Mouse (Mus musculus) neutrophil, adult 5-6 weeks (primary cell): ENCODE data around the gene Anapc11. TPM values are rescaled to one million over a fixed set of nuclear protein-coding genes. Genes with fewer than 3 reads are reported as not detected.
"Not testable (repeated sequence)": the region's sequence is repeated elsewhere in the genome, so short reads cannot be mapped to it uniquely, and the experiment has no call there.

Experiments used
- ATAC-seq: fragments of 151-379, 151-347 bp; 2 replicates; pipeline ENCODE4 v1.8.0; 2017; ENCODE audit warnings: mild to moderate bottlenecking, moderate TSS enrichment; ENCODE audit not compliant: insufficient number of reproducible peaks, poor library complexity, low FRiP score, severe bottlenecking; ENCODE audit errors: extremely low read depth
- total RNA-seq: library from RNA; stranded (forward); fragments of 200-1000 nt; gene quantifications from 2 replicates; pipeline ENCODE4 v1.2.3, GENCODE M21; 2017

Anapc11 gene
- total RNA-seq, result 15.7 and 22.0 TPM in 2 replicates

- ATAC-seq, result peak; percentile 92
Measured at GRCm38 (mm10) chr11:120598283-120598989, at the start of gene Anapc11, which contains the start of gene Alyref. Anapc11 (plus strand) TSS chr11:120598421. Alyref (minus strand) TSS chr11:120598365.

- ATAC-seq, result no peak
Measured at GRCm38 (mm10) chr11:120548786-120549167, 49.4 kb upstream of the Anapc11 start.

- peak; percentile 61 for ATAC-seq
Measured at GRCm38 (mm10) chr11:120549168-120549945, 48.9 kb upstream of the Anapc11 start, which contains the start of gene Mcrip1. Mcrip1 (minus strand) TSS chr11:120549727.

- no peak for ATAC-seq
Measured at GRCm38 (mm10) chr11:120549986-120550809, 48.0 kb upstream of the Anapc11 start.

- ATAC-seq, result no peak
Measured at GRCm38 (mm10) chr11:120550810-120551440, 47.3 kb upstream of the Anapc11 start, which contains the start of gene Ppp1r27. Ppp1r27 (minus strand) TSS chr11:120551132.

GRCm38 (mm10) chr11:120552736-120553135 is 45.5 kb upstream of the Anapc11 start:
- no peak for ATAC-seq

GRCm38 (mm10) chr11:120554834-120555233 is 43.4 kb upstream of the Anapc11 start:
- no peak for ATAC-seq

GRCm38 (mm10) chr11:120555260-120555659 is 43.0 kb upstream of the Anapc11 start:
- no peak for ATAC-seq

GRCm38 (mm10) chr11:120558843-120559242 is 39.4 kb upstream of the Anapc11 start:
- not testable (repeated sequence) for ATAC-seq

- ATAC-seq, result no peak
Measured at GRCm38 (mm10) chr11:120560952-120561728, 37.1 kb upstream of the Anapc11 start.

- ATAC-seq, result no peak
Measured at GRCm38 (mm10) chr11:120562949-120563348, 35.3 kb upstream of the Anapc11 start.

GRCm38 (mm10) chr11:120565114-120565513 is 33.1 kb upstream of the Anapc11 start:
- no peak for ATAC-seq

GRCm38 (mm10) chr11:120568324-120568723 is 29.9 kb upstream of the Anapc11 start:
- no peak for ATAC-seq

GRCm38 (mm10) chr11:120571122-120571521 is 27.1 kb upstream of the Anapc11 start:
- ATAC-seq, result peak; percentile 4; the same call in 1 of the 2 replicates

GRCm38 (mm10) chr11:120571754-120572416 is 26.3 kb upstream of the Anapc11 start:
- no peak for ATAC-seq

- ATAC-seq, result no peak
Measured at GRCm38 (mm10) chr11:120572417-120572751, 25.8 kb upstream of the Anapc11 start.

GRCm38 (mm10) chr11:120572752-120573584 is 25.3 kb upstream of the Anapc11 start, which contains the start of gene P4hb:
P4hb (minus strand) TSS chr11:120573253.
- peak; percentile 78 for ATAC-seq
